Mouse (Mus musculus): ENCODE measurements at regions not wholly inside any gene's neighbourhood (a gene's known extent, or its start where the extent isn't known, plus 50 kb on each side); places are given as distances from the start of the nearest gene placed in this dataset.

DNA sequence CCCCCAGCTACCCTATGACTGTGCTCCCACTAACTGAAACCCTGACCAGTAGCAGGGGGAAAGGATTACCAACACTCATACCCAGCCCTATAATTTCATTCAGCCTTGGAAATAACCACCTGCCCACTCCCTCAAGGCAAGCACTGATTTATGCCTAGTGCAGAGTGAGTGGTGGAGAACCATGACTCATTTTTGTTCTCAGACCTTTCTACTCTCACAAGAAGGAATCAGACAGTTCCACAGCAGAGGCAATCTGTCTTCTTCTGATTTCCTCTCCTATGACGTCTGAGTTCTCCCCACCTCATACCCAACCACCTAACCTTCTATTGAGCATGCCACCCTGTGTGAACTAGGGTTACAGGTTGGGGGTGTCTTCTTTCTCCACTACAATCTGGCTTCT is 153.6 kb downstream of the Gm9195 start:
- Histone ChIP-seq H3K4me3 (ENCODE audit: insufficient read depth, low read depth, low read length) (no peak overlapping the region), H3K27ac (replicated peaks; ENCODE audit: insufficient read depth, low read depth, low read length) (no peak overlapping the region), H3K4me1 (ENCODE audit: control insufficient read depth, insufficient read depth, low read length) (no peaks in the 10 kb centered on the region), H3K9ac (ENCODE audit: low read depth, low read length) (no peak overlapping the region), H3K27me3 (ENCODE audit: control insufficient read depth, insufficient read depth, low read length) (no peaks in the 10 kb centered on the region), H3K79me2 (ENCODE audit: control insufficient read depth, insufficient read depth, low read length) (no peaks in the 10 kb centered on the region), H3K36me3 (ENCODE audit: control insufficient read depth, insufficient read depth, low read length) (no peaks in the 10 kb centered on the region)
- WGBS, result 69% methylated on average over 1 of the region's 1 CpGs
- DNase-seq (ENCODE audit: extremely low read depth, low read depth, low spot score), result no peak
- TF ChIP-seq CTCF (IDR thresholded peaks at IDR 0.05; ENCODE audit: low read depth, low read length), result no peak
- TF ChIP-seq POLR2A (IDR thresholded peaks at IDR 0.05; ENCODE audit: extremely low read depth, insufficient read depth, low read length), result no peak

DNA sequence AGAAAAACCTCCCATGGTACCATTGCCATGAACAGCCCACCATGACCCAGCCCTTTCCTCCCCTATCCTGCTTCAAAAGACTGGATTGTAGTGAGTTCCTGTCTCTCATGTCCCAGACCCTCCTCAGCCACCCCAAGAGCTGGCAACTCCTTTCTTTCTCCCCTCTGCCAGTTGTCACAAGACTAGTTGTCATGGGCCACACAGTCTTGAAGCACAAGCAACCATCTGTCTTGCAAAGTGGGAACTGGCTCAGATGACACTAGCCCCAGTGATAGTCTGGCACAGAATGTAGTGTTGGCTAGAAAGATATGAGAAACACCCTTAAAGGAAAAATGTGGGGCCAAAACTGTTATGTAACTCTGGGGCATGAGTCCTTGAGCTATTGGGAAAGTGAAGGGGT is 187.8 kb downstream of the Gm9195 start:
- DNase-seq (ENCODE audit: extremely low read depth, low read depth, low spot score), result no peak
- H3K4me1 ChIP-seq (ENCODE audit: control insufficient read depth, insufficient read depth, low read length), result no peaks in the 10 kb centered on the region
- no peak overlapping the region for H3K4me3 ChIP-seq (ENCODE audit: insufficient read depth, low read depth, low read length)
- no peaks in the 10 kb centered on the region for H3K36me3 ChIP-seq (ENCODE audit: control insufficient read depth, insufficient read depth, low read length)
- no peak overlapping the region for H3K27ac ChIP-seq (replicated peaks; ENCODE audit: insufficient read depth, low read depth, low read length)
- H3K79me2 ChIP-seq (ENCODE audit: control insufficient read depth, insufficient read depth, low read length), result no peaks in the 10 kb centered on the region
- TF ChIP-seq POLR2A (IDR thresholded peaks at IDR 0.05; ENCODE audit: extremely low read depth, insufficient read depth, low read length), result no peak
- no peak overlapping the region for H3K9ac ChIP-seq (ENCODE audit: low read depth, low read length)
- no peaks in the 10 kb centered on the region for H3K27me3 ChIP-seq (ENCODE audit: control insufficient read depth, insufficient read depth, low read length)

DNA sequence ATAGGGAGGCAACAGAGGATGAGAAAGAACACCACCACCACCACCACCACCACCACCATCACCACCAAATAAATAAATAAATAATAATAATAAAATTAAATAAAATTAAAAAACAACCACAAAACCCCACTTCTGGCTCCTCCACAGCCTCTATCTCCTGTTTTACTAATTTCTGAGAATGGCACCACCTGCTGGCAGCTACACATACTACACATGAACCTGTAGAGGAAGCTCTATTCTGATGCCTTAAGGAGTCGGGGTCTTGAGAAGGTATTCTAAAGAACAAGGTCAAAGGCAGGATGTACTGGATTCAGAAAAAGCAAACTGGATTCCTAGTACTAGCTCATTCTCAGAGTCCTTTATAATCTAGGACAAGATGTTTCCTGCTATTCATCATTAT is 191.6 kb downstream of the Gm9195 start:
- Histone ChIP-seq H3K4me3 (ENCODE audit: insufficient read depth, low read depth, low read length) (no peak overlapping the region), H3K4me1 (ENCODE audit: control insufficient read depth, insufficient read depth, low read length) (no peaks in the 10 kb centered on the region), H3K36me3 (ENCODE audit: control insufficient read depth, insufficient read depth, low read length) (no peaks in the 10 kb centered on the region), H3K79me2 (ENCODE audit: control insufficient read depth, insufficient read depth, low read length) (no peaks in the 10 kb centered on the region), H3K9ac (ENCODE audit: low read depth, low read length) (no peak overlapping the region), H3K27ac (replicated peaks; ENCODE audit: insufficient read depth, low read depth, low read length) (no peak overlapping the region), H3K27me3 (ENCODE audit: control insufficient read depth, insufficient read depth, low read length) (no peaks in the 10 kb centered on the region)
- peak; percentile 43 for DNase-seq (ENCODE audit: extremely low read depth, low read depth, low spot score)
- 72% methylated on average over 1 of the region's 1 CpGs for WGBS
- no peak for TF ChIP-seq POLR2A (IDR thresholded peaks at IDR 0.05; ENCODE audit: extremely low read depth, insufficient read depth, low read length)
- TF ChIP-seq CTCF (IDR thresholded peaks at IDR 0.05; ENCODE audit: low read depth, low read length), result peak; percentile 47

DNA sequence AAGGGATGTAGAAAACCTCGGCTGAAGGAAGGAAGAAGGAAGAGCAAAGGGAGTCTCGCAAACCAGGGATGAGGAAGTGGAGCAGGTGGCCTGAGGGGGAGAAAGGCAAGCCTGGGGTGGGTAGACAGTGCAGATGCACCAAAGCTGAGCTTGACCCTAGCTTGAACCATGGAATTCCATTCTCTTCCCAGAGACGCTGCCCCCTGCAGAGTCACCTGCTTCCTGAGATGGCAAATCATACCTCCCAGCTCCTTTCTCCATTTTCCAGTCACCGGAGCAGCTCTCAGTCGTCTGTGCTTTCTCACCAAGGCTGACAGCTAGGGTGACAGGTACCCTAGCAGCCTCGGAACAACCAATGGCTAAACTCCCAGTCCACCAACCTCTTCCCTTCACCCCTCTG is 197.0 kb downstream of the Gm9195 start:
- no peak for DNase-seq (ENCODE audit: extremely low read depth, low read depth, low spot score)
- no peaks in the 10 kb centered on the region for H3K79me2 ChIP-seq (ENCODE audit: control insufficient read depth, insufficient read depth, low read length)
- H3K36me3 ChIP-seq (ENCODE audit: control insufficient read depth, insufficient read depth, low read length), result no peaks in the 10 kb centered on the region
- H3K27ac ChIP-seq (replicated peaks; ENCODE audit: insufficient read depth, low read depth, low read length), result no peak overlapping the region
- no peaks in the 10 kb centered on the region for H3K27me3 ChIP-seq (ENCODE audit: control insufficient read depth, insufficient read depth, low read length)
- H3K4me3 ChIP-seq (ENCODE audit: insufficient read depth, low read depth, low read length), result no peak overlapping the region
- no peak overlapping the region for H3K9ac ChIP-seq (ENCODE audit: low read depth, low read length)
- WGBS, result 29% methylated on average over 6 of the region's 6 CpGs
- no peaks in the 10 kb centered on the region; the same call in 1 of the 2 replicates for H3K4me1 ChIP-seq (ENCODE audit: control insufficient read depth, insufficient read depth, low read length)
- TF ChIP-seq POLR2A (IDR thresholded peaks at IDR 0.05; ENCODE audit: extremely low read depth, insufficient read depth, low read length), result no peak
- no peak for TF ChIP-seq CTCF (IDR thresholded peaks at IDR 0.05; ENCODE audit: low read depth, low read length)

DNA sequence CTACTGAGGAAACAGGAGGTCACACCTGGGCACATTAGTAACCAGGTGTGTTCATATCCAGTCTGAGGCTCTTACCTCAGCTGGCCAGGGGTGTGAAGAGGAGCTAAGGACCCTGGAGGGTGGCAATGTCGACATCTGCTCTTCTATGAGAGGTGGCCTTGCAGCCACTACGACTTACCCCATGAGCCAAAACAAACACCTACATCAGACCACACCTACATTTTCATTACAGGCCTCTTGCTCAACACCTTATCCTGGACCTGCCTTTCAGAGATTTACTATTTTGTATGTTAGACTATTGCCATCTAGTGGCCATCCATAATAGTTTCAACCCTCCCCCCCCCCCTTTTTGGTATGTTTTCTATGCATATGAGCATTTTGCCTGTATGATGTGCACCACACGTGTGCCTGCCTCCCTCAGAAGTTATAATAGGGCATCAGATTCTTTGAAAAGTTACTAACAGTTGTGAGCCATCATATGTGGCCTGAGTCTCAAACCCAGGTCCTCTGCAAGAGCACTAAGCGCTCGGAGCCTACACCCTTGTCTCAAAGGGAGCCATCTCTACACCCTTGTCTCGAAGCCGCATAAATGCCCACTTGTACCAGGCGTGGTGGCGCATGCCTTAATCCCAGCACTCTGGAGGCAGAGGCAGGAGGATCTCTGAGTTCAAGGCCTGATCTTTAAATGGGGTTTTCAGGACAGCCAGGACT is 197.8 kb downstream of the Gm9195 start:
- WGBS, result 56% methylated on average over 9 of the region's 9 CpGs
- no peak for TF ChIP-seq POLR2A (IDR thresholded peaks at IDR 0.05; ENCODE audit: extremely low read depth, insufficient read depth, low read length)
- TF ChIP-seq CTCF (IDR thresholded peaks at IDR 0.05; ENCODE audit: low read depth, low read length), result no peak
- no peak overlapping the region for H3K9ac ChIP-seq (ENCODE audit: low read depth, low read length)
- no peaks in the 10 kb centered on the region for H3K27me3 ChIP-seq (ENCODE audit: control insufficient read depth, insufficient read depth, low read length)
- no peak overlapping the region for H3K4me3 ChIP-seq (ENCODE audit: insufficient read depth, low read depth, low read length)
- no peaks in the 10 kb centered on the region; the same call in 1 of the 2 replicates for H3K4me1 ChIP-seq (ENCODE audit: control insufficient read depth, insufficient read depth, low read length)
- H3K27ac ChIP-seq (replicated peaks; ENCODE audit: insufficient read depth, low read depth, low read length), result no peak overlapping the region
- no peaks in the 10 kb centered on the region for H3K79me2 ChIP-seq (ENCODE audit: control insufficient read depth, insufficient read depth, low read length)
- no peaks in the 10 kb centered on the region for H3K36me3 ChIP-seq (ENCODE audit: control insufficient read depth, insufficient read depth, low read length)
- DNase-seq (ENCODE audit: extremely low read depth, low read depth, low spot score), result peak; percentile 56

DNA sequence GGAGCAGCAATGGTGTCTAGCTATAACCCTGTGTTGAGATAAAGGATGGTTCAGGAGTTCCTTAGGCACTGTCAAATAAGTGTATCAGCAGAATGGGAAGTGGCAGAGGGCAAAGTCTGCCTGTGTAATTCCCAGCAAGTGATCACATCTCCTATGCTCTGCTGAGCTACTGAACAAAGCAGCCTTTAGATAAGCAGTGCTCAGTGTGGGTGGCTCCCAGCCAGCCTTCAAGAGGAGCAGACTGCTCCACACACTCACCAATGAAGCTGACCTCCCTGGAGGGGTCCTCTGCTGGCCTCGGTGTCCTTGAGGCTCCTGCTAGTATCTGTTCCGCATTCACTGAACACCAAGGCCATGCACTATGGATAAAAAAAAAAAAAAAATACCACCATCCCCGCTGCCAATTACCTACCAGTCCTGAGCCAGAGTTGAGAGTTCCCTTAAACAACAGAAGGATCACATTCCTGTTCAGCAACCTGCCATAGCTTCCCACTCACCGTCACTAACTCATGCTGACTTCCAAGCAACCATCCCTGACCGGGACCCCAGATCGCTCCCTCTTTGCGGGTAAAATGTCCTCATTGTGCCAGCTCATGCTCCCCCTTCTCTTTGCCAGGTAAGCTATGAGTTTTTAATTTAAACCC is 198.9 kb downstream of the Gm9195 start:
- Histone ChIP-seq H3K4me3 (ENCODE audit: insufficient read depth, low read depth, low read length) (no peak overlapping the region), H3K79me2 (ENCODE audit: control insufficient read depth, insufficient read depth, low read length) (no peaks in the 10 kb centered on the region), H3K27me3 (ENCODE audit: control insufficient read depth, insufficient read depth, low read length) (no peaks in the 10 kb centered on the region), H3K9ac (ENCODE audit: low read depth, low read length) (no peak overlapping the region), H3K4me1 (ENCODE audit: control insufficient read depth, insufficient read depth, low read length) (no peaks in the 10 kb centered on the region; the same call in 1 of the 2 replicates), H3K36me3 (ENCODE audit: control insufficient read depth, insufficient read depth, low read length) (no peaks in the 10 kb centered on the region), H3K27ac (replicated peaks; ENCODE audit: insufficient read depth, low read depth, low read length) (no peak overlapping the region)
- no peak for DNase-seq (ENCODE audit: extremely low read depth, low read depth, low spot score)
- TF ChIP-seq POLR2A (IDR thresholded peaks at IDR 0.05; ENCODE audit: extremely low read depth, insufficient read depth, low read length), result no peak
- TF ChIP-seq CTCF (IDR thresholded peaks at IDR 0.05; ENCODE audit: low read depth, low read length), result no peak
- 85% methylated on average over 7 of the region's 7 CpGs for WGBS

All from liver, adult 2 months (tissue).